Mouse (Mus musculus) liver, embryonic 14.5 days (tissue): ENCODE data around the gene Kcnn1.
A peak's percentile ranks its signal among the peaks of the same experiment; 100 is the strongest.

ENCODE experiments used
- CTCF ChIP-seq: IDR thresholded peaks from 2 replicates; pipeline ENCODE4 v1.5.1; 2016; ENCODE audit warnings: antibody characterized with exemption, low read depth, control low read depth
- EP300 ChIP-seq: IDR thresholded peaks from 2 replicates; pipeline ENCODE4 v1.6.1; 2016; ENCODE audit warnings: antibody characterized with exemption, low read depth

- 0 out of 2 replicates have a peak, but pooled peaks have one; percentile 7 for TF ChIP-seq CTCF
- no peak for TF ChIP-seq EP300
Observed at GRCm38 (mm10) chr8:70856541-70857197, 6.4 kb downstream of the Kcnn1 start.
